Mouse (Mus musculus) forebrain, embryonic 13.5 days (tissue): ENCODE data around the gene Atrnl1. TPM values are rescaled to one million over a fixed set of nuclear protein-coding genes. Genes with fewer than 3 reads are reported as not detected.

ENCODE experiments used
- ATAC-seq: fragments of 200-750 bp; cut with Nextera tagmentation; 2 replicates; pipeline ENCODE4 v1.8.0; 2017
- H3K27ac ChIP-seq: fragments of 300-500 bp; sonication (generic); 2 replicates; pipeline ENCODE4 v1.5.1; 2015; ENCODE audit warnings: inconsistent platforms, mild to moderate bottlenecking, moderate library complexity
- H3K27me3 ChIP-seq: fragments of 300-500 bp; sonication (generic); 2 replicates; pipeline ENCODE4 v1.6.1; 2015; ENCODE audit warnings: mild to moderate bottlenecking, inconsistent platforms
- H3K36me3 ChIP-seq: fragments of 300-500 bp; sonication (generic); 2 replicates; pipeline ENCODE4 v1.6.1; 2015; ENCODE audit warnings: mild to moderate bottlenecking, inconsistent platforms; ENCODE audit not compliant: poor library complexity, severe bottlenecking
- H3K4me1 ChIP-seq: fragments of 300-500 bp; sonication (generic); 2 replicates; pipeline ENCODE4 v1.6.1; 2015; ENCODE audit warnings: inconsistent platforms
- H3K4me2 ChIP-seq: fragments of 300-500 bp; sonication (generic); 2 replicates; pipeline ENCODE4 v1.6.1; 2015; ENCODE audit warnings: inconsistent platforms, mild to moderate bottlenecking, moderate library complexity
- H3K4me3 ChIP-seq: fragments of 300-500 bp; sonication (generic); 2 replicates; pipeline ENCODE4 v1.5.1; 2015; ENCODE audit warnings: mild to moderate bottlenecking, inconsistent platforms
- H3K9ac ChIP-seq: fragments of 300-500 bp; sonication (generic); 2 replicates; pipeline ENCODE4 v1.6.1; 2015; ENCODE audit warnings: mild to moderate bottlenecking, inconsistent platforms
- H3K9me3 ChIP-seq: fragments of 300-500 bp; sonication (generic); replicated peaks from 2 replicates; pipeline ENCODE4 v1.6.1; 2016; ENCODE audit warnings: inconsistent platforms
- WGBS: fragments of 180-500 bp; shearing (Covaris S2); methylation state at CpG from one replicate; pipeline ENCODE4 v1.1.7; 2015; 5-methylcytosine and 5-hydroxymethylcytosine counted together
- polyA plus RNA-seq: library from polyadenylated mRNA; unstranded; fragments of >200 nt; fragmentation: Nextera tagmentation; extraction: Ambion mirVana; gene quantifications from 2 replicates; pipeline ENCODE4 v1.2.1, GENCODE M21; 2015

Gene Atrnl1
- polyA plus RNA-seq, 1 experiment from 2014 or later, result 5.1 TPM

GRCm38 (mm10) chr19:58100381-58100780, 489.5 kb downstream of the Atrnl1 start:
- ATAC-seq, result no peak
- Histone ChIP-seq H3K9ac (no peak overlapping the region), H3K9me3 (no peaks in the 10 kb centered on the region), H3K4me1 (peaks cover 1% of the 10 kb centered on the region), H3K4me3 (no peak overlapping the region), H3K4me2 (no peak overlapping the region), H3K27ac (no peak overlapping the region), H3K36me3 (no peaks in the 10 kb centered on the region), H3K27me3 (peaks cover 34% of the 10 kb centered on the region)
- WGBS, result 84% methylated on average over 4 of the region's 4 CpGs

GRCm38 (mm10) chr19:58104544-58104943, 493.7 kb downstream of the Atrnl1 start:
- Histone ChIP-seq H3K9me3 (no peaks in the 10 kb centered on the region), H3K36me3 (no peaks in the 10 kb centered on the region), H3K4me2 (no peak overlapping the region), H3K27me3 (peaks cover 47% of the 10 kb centered on the region), H3K4me1 (peaks cover 26% of the 10 kb centered on the region), H3K27ac (no peak overlapping the region), H3K9ac (no peak overlapping the region), H3K4me3 (no peak overlapping the region)
- no peak for ATAC-seq
- 83% methylated on average over 7 of the region's 7 CpGs for WGBS

DNA sequence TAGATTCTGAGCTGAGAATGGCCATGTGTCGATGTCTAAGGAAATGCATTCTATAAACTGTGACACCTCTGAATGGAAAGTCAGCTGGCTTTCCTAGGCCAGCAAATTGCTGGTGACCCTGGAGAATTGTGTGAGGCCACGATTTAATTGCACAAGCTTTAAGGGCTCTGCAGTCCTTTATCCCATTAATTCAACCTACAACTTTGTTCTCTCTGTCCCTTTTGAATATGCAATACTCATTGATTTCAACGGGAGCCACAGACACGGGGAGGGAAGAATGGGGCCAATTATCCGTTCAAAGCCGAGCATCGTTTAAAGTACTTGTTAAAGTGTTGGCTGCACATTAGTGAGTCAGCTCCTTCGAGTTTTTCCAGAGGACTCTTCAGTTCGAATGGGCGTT, 496.8 kb downstream of the Atrnl1 start:
- H3K4me3 ChIP-seq, result no peak overlapping the region
- no peaks in the 10 kb centered on the region for H3K9me3 ChIP-seq
- 11% methylated on average over 10 of the region's 10 CpGs for WGBS
- H3K9ac ChIP-seq, result no peak overlapping the region
- H3K36me3 ChIP-seq, result no peaks in the 10 kb centered on the region
- H3K4me1 ChIP-seq, result peaks cover 35% of the 10 kb centered on the region
- peaks cover 44% of the 10 kb centered on the region for H3K27me3 ChIP-seq
- H3K27ac ChIP-seq, result no peak overlapping the region
- peak; percentile 74 for ATAC-seq
- H3K4me2 ChIP-seq, result no peak overlapping the region

DNA sequence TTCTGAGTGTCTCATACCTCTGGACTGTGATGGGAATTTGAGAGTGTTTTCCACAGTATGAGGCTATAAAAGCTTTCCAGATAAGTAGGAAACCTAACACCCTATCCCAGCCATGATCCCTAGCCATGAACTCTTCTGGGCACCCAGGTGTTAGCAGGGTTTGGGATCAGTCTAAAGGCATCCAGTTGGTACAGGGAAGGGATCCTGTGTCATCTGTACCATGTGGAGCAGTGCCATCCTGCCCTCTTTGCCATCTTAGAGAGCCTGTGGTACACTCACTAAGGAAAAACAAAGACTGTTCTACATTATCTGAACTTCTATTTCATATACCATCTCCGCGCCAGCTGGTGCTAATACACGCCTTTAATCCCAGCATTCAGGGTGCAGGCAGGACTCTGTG, 499.7 kb downstream of the Atrnl1 start:
- Histone ChIP-seq H3K9ac (no peak overlapping the region), H3K4me2 (no peak overlapping the region), H3K36me3 (no peaks in the 10 kb centered on the region), H3K4me3 (no peak overlapping the region), H3K27ac (no peak overlapping the region), H3K9me3 (no peaks in the 10 kb centered on the region), H3K4me1 (peaks cover 40% of the 10 kb centered on the region), H3K27me3 (peaks cover 27% of the 10 kb centered on the region)
- WGBS, result 99% methylated on average over 3 of the region's 3 CpGs
- no peak for ATAC-seq

GRCm38 (mm10) chr19:58111291-58111690, 500.5 kb downstream of the Atrnl1 start:
- peaks cover 19% of the 10 kb centered on the region for H3K27me3 ChIP-seq
- no peaks in the 10 kb centered on the region for H3K36me3 ChIP-seq
- H3K27ac ChIP-seq, result no peak overlapping the region
- H3K4me1 ChIP-seq, result peaks cover 36% of the 10 kb centered on the region
- no peak overlapping the region for H3K4me2 ChIP-seq
- no peaks in the 10 kb centered on the region for H3K9me3 ChIP-seq
- WGBS, result 90% methylated on average over 6 of the region's 6 CpGs
- no peak overlapping the region for H3K4me3 ChIP-seq
- ATAC-seq, result no peak
- H3K9ac ChIP-seq, result no peak overlapping the region

DNA sequence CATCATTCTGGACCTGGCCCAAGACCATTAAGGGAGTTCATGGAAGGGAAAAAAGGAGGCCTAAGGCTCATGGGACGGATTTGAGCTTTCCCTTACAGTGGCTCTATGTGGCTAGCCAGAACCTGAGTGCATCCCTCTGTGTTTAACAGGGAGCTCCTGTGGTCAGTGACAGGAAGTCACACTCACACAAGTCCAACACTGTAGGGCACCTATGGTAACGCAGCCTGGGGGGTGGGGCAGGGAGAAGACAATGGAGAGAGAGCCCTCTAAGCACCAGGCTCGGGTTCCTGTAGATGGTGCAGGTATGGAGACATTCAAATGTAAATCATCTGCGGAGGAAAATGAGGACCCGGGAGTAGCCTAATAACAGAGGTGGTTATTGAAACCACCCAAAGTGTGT, 501.3 kb downstream of the Atrnl1 start:
- H3K9ac ChIP-seq, result no peak overlapping the region
- ATAC-seq, result no peak
- H3K4me3 ChIP-seq, result no peak overlapping the region
- H3K9me3 ChIP-seq, result no peaks in the 10 kb centered on the region
- H3K27ac ChIP-seq, result no peak overlapping the region
- 19% methylated on average over 5 of the region's 5 CpGs for WGBS
- no peaks in the 10 kb centered on the region for H3K36me3 ChIP-seq
- peaks cover 15% of the 10 kb centered on the region for H3K27me3 ChIP-seq
- peaks cover 29% of the 10 kb centered on the region for H3K4me1 ChIP-seq
- no peak overlapping the region for H3K4me2 ChIP-seq

GRCm38 (mm10) chr19:58113092-58113731, 502.4 kb downstream of the Atrnl1 start:
- H3K36me3 ChIP-seq, result no peaks in the 10 kb centered on the region
- peaks cover 15% of the 10 kb centered on the region for H3K27me3 ChIP-seq
- H3K27ac ChIP-seq, result no peak overlapping the region
- WGBS, result 77% methylated on average over 5 of the region's 5 CpGs
- no peak overlapping the region for H3K9ac ChIP-seq
- no peak overlapping the region for H3K4me2 ChIP-seq
- no peaks in the 10 kb centered on the region for H3K9me3 ChIP-seq
- ATAC-seq, result peak; percentile 80
- H3K4me3 ChIP-seq, result no peak overlapping the region
- H3K4me1 ChIP-seq, result peaks cover 26% of the 10 kb centered on the region

DNA sequence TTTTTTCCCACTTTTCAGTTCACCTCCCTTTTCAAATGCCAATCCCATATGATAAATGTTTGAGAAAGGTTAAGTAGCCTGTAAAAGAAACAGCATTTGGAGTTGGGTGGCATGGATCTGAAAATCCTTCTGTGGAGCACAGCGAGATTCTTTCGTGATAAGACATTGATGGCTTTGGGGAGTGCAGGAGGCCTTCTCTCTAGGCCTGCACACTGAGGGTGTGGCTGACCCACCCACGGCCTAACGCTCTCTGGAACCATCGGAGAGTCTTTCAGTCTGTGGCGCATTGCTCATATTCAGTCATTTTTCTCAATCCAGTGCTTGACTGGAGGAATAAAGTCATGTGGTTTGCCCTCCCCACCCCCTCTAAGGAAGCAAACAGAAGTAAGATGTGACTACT, 506.8 kb downstream of the Atrnl1 start:
- WGBS, result 82% methylated on average over 6 of the region's 6 CpGs
- no peaks in the 10 kb centered on the region for H3K36me3 ChIP-seq
- H3K4me2 ChIP-seq, result peak overlapping the region; percentile 30; the same call in 1 of the 2 replicates

DNA sequence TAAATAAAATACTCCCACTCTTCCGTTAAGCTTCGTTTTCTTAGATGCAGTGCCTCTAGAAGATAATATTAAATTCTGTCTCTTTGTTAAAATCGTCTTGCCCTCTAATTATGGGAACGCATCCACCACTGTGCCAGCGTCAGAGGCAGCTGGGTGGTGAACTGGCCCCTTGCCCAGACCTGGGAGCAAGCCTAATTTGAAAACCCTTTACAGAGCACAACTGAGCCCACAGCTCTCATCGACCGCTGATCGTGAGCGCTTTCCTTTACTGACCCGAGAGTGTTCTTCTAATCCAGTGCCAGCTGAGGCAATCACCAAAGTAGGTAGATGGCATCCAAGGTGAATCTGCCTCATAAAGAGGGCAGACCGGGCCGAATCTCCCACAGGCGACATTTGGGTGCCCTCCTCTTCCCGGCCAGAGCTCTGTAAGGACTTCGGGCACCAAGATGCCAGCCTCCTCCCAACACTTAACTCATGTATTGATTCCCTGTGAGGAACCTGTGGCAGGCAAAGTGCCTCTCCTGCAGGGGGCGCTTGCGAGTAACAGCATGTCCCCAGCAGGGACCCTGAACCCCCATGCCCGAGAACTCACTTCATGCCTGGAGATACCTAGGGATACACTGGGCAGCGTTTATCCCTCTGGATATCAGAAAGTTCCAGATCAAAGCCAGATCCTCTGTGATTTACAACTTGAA, 507.5 kb downstream of the Atrnl1 start:
- H3K9me3 ChIP-seq, result no peaks in the 10 kb centered on the region
- H3K4me3 ChIP-seq, result no peak overlapping the region
- H3K4me1 ChIP-seq, result peaks cover 15% of the 10 kb centered on the region
- peak overlapping the region; percentile 30; the same call in 1 of the 2 replicates for H3K4me2 ChIP-seq
- ATAC-seq, result peak; percentile 84
- H3K9ac ChIP-seq, result no peak overlapping the region
- no peaks in the 10 kb centered on the region for H3K36me3 ChIP-seq
- H3K27ac ChIP-seq, result peak overlapping the region; percentile 10; the same call in 1 of the 2 replicates
- peaks cover 2% of the 10 kb centered on the region; the same call in 1 of the 2 replicates for H3K27me3 ChIP-seq
- 51% methylated on average over 19 of the region's 19 CpGs for WGBS

More for the DNA sequence above, 506.8 kb downstream of the Atrnl1 start:
- Histone ChIP-seq H3K27me3 (peaks cover 7% of the 10 kb centered on the region; the same call in 1 of the 2 replicates), H3K4me3 (no peak overlapping the region), H3K9me3 (no peaks in the 10 kb centered on the region), H3K9ac (no peak overlapping the region), H3K4me1 (peaks cover 20% of the 10 kb centered on the region), H3K27ac (no peak overlapping the region)
- ATAC-seq, result no peak

DNA sequence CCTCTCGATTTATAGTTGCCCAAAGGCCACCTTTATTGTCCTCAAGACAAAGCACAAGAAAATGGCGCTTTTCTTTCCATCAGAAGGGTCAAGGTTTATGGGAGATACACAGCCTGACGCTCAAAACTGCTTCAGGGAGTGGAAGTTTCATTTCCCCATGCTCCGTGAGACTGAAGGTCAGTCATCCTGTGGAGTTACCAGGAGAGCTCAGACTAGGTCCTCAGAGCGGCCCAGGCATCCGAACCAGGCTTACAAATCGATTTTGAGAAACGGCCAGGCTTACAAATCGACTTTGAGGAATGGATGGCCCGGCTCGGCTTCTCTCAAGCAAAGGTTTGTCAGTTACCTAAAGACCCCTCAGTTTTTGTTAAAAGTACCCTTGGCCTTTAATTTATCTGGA, 508.0 kb downstream of the Atrnl1 start:
- Histone ChIP-seq H3K27me3 (no peaks in the 10 kb centered on the region), H3K9ac (no peak overlapping the region), H3K4me3 (no peak overlapping the region), H3K4me2 (no peak overlapping the region), H3K9me3 (no peaks in the 10 kb centered on the region), H3K27ac (peak overlapping the region; percentile 10; the same call in 1 of the 2 replicates), H3K4me1 (peaks cover 15% of the 10 kb centered on the region), H3K36me3 (no peaks in the 10 kb centered on the region)
- 95% methylated on average over 11 of the region's 11 CpGs for WGBS
- no peak for ATAC-seq

GRCm38 (mm10) chr19:58119681-58120173, 508.9 kb downstream of the Atrnl1 start:
- no peak overlapping the region for H3K9ac ChIP-seq
- no peak overlapping the region for H3K4me3 ChIP-seq
- WGBS, result 86% methylated on average over 13 of the region's 13 CpGs
- peaks cover 15% of the 10 kb centered on the region for H3K4me1 ChIP-seq
- no peaks in the 10 kb centered on the region for H3K36me3 ChIP-seq
- no peak overlapping the region for H3K4me2 ChIP-seq
- no peak for ATAC-seq
- no peaks in the 10 kb centered on the region for H3K27me3 ChIP-seq
- no peaks in the 10 kb centered on the region for H3K9me3 ChIP-seq
- no peak overlapping the region for H3K27ac ChIP-seq

- 93% methylated on average over 9 of the region's 9 CpGs for WGBS
- Histone ChIP-seq H3K4me2 (no peak overlapping the region), H3K4me3 (no peak overlapping the region), H3K36me3 (no peaks in the 10 kb centered on the region), H3K27me3 (no peaks in the 10 kb centered on the region), H3K9me3 (no peaks in the 10 kb centered on the region), H3K27ac (no peak overlapping the region), H3K4me1 (peaks cover 15% of the 10 kb centered on the region), H3K9ac (no peak overlapping the region)
- no peak for ATAC-seq
These were observed 509.8 kb downstream of the Atrnl1 start for GRCm38 (mm10) chr19:58120661-58121060.
